ENCODE assay signal across 8 mouse cellular contexts in genomic region chr8:109868003-109868679, GRCm38 (mm10). TPM values are rescaled to one million over a fixed set of nuclear protein-coding genes. Genes with fewer than 3 reads are reported as not detected.
DNase-seq lines count a peak whose midpoint lies in the region; ATAC-seq lines count a peak whose summit lies in the region.

Gene Phlpp2, plus strand, starts transcription at chr8:109868542.

- ATAC-seq in hindbrain, embryonic 11.5 days (ENCODE audit: low FRiP score), result peak; percentile 98

- 1% methylated on average over 35 of the region's 42 CpGs for WGBS in hindbrain, embryonic 11.5 days

- peak within 1 kb of the TSS; percentile 65 for H3K4me2 ChIP-seq in hindbrain, embryonic 11.5 days (replicated peaks; ENCODE audit: low read depth, low read length)

- H3K27ac ChIP-seq in hindbrain, embryonic 11.5 days (ENCODE audit: low read depth, low read length), result peak within 1 kb of the TSS; percentile 64

- H3K27me3 ChIP-seq in hindbrain, embryonic 11.5 days (ENCODE audit: control insufficient read depth, insufficient read depth, low read length), result no peaks in the 10 kb centered on the region

- H3K4me3 ChIP-seq in hindbrain, embryonic 11.5 days (ENCODE audit: low read depth, low read length), result peak within 1 kb of the TSS; percentile 89

- H3K4me1 ChIP-seq in hindbrain, embryonic 11.5 days (replicated peaks; ENCODE audit: control insufficient read depth, insufficient read depth, low read length), result no peaks in the 10 kb centered on the region

- H3K9me3 ChIP-seq in hindbrain, embryonic 11.5 days (ENCODE audit: control insufficient read depth, low read length), result no peaks in the 10 kb centered on the region

- DNase-seq in MN1 (ENCODE audit: low spot score), result peak; percentile 97
- DNase-seq in cerebellum, adult 9-10 months, result peak; percentile 91
- peak; percentile 78 to 94 for DNase-seq in frontal cortex, adult 2 months (ENCODE audit: extremely low spot score in 1 of 2, low spot score in 1 of 2)
- DNase-seq in hindbrain, embryonic 11.5 days (ENCODE audit: low spot score), result peak; percentile 96
- peak; percentile 96 to 97 for DNase-seq in layer of hippocampus, postnatal 10 days (ENCODE audit: low spot score in 2 of 2)
- DNase-seq in lung, postnatal 10 days, result peak; percentile 97
- DNase-seq in ovary, postnatal 36 days (ENCODE audit: low spot score), result peak; percentile 99
- DNase-seq in thymus, postnatal 25 days, result peak; percentile 89

- H3K36me3 ChIP-seq in hindbrain, embryonic 11.5 days (ENCODE audit: control insufficient read depth, insufficient read depth, low read length), result no peaks in the 10 kb centered on the region

- peak within 1 kb of the TSS; percentile 83 for H3K9ac ChIP-seq in hindbrain, embryonic 11.5 days (ENCODE audit: low read depth, low read length)

RNA-seq across cellular contexts. Expression of gene Phlpp2, which starts in this region (rescaled TPM):
- 19.5 and 22.1 TPM in 2 replicates for polyA plus RNA-seq in frontal cortex, adult 2 months (2012; rRNA removed)
- 3.4 and 5.1 TPM in 2 replicates for polyA plus RNA-seq in hindbrain, embryonic 11.5 days (2014; fragmentation: Nextera tagmentation; extraction: Ambion mirVana)
- 10 to 100 TPM; 23.4 to 23.9 TPM for total RNA-seq in layer of hippocampus, postnatal 10 days (2021)

Comparison
In these comparisons a context has a peak if more than half of its experiments do, and no peak if none do; other contexts are left out.
1. Peak in every context shown above with its lines: DNase-seq, ATAC-seq, H3K4me3 ChIP-seq and H3K27ac ChIP-seq.